Mouse (Mus musculus) fibroblast of lung, adult 2 months (primary cell): ENCODE measurements around the gene Aqp3.

Experiments used
- DNase-seq: peaks from one replicate; pipeline ENCODE4 v3.0.0-alpha.2; 2011; ENCODE audit warnings: low read depth

Gene Aqp3

DNA sequence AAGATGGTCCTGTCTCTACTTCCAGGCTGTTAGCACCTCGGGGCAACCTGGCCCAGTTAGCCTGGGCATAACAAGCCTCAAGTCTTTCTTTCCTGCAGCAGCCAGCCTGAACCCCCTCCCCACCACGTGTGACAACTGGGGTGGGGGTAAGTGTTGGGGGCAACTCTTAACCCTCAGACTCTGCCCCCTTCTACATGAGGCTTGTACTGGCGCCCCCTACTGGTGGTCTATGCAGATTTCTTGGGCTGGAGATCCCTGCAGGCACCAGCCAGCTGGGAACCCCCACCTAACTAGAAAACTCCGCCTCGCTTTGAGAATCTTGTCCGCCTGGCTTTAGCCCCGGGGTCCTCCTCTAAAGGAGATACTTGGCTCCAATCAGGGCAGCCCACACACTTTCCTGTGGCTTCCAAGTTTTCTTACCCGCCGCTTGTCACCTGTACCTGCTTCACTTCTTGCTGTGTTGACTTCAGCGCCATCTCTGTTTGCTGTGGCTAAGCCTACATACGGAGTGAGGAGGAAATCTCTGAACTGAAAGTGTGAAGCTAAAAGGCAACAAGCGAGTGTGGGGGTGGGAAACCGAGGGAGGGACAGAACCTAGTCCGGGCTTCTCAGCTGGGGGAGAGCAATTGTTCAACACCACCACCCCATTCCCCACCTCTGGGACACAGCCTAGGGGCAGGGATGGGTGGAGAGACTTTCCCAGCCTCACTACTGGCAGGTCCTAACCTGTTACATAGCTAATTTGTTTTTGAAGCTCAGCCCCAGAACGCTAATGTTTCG is 33.9 kb downstream of the Aqp3 start:
- DNase-seq = no peak

DNA sequence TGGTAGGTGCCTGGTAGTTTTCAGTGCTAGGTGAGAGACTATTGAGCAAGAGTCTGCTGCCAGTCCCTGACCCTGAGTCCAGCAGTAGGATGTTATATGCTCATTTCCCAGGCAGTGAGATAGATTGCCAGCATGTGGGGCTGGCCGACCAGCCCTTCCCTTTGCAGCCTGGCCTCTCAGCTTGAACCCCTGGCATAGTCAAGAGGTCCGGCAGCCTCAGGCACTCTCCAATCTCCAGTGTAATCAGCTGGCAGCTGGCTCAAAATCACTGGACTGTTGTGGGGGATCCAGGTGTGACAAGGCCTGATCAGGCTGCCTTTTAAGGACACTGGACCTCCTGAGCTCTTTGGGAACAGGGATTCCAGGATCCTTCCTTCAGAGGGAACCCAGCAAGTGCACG is 34.6 kb downstream of the Aqp3 start:
- DNase-seq = no peak

DNA sequence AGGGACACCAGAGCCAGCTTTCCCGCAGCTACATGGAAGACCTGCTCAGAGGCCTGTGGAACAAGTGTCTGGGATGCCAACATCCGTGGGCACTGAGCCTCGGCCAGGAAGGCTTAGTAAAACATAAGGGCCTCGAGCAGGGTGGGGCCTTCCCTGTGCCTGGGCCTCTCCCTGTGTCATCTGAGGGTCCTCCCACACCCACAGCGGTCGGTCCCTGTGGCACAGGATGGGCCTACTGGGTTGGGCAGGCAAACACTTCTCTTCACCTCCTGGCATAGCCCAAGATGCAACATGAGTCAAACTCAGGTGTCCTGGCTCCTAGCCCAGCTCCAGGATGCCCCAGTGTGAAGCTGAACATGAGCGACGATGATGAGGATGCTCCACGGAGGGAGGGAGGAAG is 40.6 kb downstream of the Aqp3 start:
- DNase-seq = no peak

DNA sequence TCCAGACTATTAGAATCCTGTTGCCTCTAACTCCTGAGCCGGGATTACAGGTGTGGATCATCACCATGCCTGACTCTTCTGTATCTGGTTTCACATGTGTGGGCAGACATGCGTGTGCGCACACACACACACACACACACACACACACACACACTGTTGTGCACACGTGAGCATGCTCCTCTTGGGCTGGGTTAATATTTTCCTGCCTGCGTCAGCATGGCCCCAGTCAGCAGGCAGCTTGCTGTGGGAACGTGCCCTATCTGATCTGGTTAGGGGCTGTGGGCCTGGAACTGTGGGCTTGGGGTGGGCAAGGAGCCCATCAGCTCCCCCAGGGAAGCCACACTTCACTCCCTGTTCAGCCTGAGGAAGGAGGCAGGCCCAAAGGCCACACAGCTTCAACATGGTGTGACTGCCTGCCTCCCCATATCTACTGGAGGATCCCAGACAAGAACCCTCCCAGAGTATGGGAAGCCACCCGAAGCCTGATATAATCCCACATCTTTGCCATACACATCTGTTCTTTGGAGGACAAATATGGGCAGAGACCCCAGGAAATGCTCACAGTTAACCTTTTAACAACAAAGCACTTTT is 41.1 kb downstream of the Aqp3 start:
- DNase-seq = no peak

DNA sequence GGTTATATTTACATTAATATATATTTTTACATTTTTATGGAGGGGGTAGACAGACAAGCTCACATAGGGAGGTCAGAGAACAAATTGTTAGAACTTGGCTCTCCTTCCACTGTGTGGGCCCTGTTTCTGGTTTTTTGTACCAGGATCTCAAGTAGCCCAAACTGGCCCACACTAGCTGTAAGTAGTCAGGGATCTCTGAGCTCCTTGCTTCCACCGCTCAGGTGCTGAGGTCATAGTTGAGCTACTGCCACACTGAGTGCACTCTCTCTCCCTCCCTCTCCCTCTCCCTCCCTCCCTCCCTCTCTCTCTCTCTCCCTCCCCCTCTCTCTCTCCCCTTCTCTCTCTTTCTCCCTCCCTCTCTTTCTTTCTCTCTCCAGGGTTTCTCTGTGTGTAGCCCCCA is 41.7 kb downstream of the Aqp3 start:
- no peak for DNase-seq

DNA sequence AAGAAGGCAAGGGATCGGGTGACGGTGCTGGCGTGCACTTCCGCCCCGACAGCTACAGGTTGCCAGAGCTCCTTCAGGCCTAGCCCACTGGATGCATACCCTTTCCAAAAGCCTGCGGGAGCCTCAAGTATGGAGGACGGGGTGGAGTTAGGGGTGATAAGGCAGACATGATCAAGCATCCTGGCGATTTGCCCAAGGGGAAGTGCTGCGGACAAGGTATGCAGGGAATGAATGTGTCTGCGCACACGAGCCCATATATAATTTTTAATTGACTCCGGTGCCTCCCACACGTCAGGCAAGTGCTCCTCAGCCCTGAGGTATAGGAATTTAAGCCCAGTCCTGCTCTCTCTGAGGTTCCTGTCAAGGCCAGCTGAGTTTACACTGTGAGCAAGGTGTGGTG is 42.9 kb downstream of the Aqp3 start:
- DNase-seq = no peak

DNA sequence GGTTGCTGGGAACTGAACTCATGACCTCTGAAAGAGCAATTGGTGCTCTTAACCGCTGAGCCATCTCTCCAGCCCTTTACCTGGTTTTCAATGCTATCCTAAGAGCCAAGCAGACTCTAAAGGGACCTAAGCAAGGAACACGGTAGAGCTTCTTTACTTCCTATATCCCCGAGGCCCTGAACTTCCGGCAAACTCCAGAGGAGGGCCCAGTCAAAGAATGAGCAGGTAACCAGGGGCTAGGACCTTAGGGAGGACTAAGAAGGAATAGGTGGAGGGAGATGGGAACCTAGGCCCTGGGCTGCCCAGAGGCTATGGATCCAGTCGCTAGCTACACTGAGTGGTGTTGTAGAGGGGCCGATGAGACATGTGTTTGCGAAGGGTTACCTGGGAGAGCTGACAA is 46.2 kb downstream of the Aqp3 start:
- no peak for DNase-seq

DNA sequence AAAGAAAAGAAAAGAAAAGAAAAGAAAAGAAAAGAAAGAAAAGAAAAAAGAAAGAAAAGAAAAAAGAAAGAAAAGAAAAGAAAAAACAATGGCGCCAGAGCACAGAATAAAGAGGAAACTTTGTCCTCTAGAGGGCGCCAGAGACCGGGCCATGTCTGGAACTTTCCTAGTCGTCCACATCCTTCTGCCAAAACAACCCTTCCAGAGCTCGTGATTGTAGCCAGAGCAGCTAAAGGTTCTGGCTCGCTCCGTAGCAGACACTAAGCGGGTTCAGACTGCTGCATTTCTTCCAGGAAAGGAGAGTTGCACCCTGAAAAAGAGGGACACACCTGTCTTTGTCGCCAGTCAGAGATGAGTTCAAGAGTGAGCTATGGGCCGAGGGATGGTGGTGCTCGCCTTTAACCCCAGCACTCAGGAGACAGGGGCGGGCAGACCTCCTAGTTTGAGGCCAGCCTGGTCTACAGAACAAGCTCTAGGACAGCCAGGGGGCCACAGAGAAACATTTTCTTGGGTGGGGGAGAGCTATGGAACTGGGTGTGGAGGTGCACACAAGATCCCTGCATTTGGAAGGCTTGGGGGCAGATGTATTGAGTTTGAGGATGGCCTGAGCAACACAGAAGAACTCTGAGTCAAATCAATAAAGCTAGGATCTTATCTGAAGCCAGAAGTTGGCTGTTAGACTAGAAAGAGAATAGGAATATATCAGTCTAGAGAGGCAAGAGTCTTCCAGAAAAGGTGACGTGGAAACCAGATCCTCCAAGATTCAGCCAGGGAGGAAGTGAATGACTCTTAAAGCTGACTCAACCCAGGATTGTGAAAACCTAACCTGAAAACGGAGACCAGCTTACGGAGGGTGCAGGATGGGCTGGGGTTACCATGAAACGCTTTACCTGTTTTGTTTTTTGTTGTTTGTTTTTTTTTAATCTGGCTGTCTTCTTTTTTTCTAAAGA is 47.0 kb downstream of the Aqp3 start:
- DNase-seq = peak; percentile 62

DNA sequence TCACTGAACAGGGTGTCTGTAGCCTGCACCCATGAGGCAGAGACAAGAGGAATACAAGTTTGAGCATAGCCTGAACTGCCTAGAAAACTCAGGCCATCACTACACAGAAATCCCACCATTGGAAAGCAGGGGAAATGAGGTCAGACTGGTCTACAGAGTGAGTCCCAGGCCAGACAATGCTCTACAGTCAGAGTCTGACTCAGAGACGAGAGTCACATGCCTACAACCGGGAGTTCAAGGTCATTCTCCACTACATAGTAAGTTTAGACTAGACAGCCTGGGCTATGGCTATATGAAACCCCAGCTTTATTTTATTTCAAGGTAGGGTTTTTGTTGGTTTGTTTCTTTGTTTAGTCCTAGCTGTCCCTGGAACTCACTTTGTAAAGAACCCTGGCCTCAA is 49.1 kb downstream of the Aqp3 start:
- DNase-seq = peak; percentile 53

DNA sequence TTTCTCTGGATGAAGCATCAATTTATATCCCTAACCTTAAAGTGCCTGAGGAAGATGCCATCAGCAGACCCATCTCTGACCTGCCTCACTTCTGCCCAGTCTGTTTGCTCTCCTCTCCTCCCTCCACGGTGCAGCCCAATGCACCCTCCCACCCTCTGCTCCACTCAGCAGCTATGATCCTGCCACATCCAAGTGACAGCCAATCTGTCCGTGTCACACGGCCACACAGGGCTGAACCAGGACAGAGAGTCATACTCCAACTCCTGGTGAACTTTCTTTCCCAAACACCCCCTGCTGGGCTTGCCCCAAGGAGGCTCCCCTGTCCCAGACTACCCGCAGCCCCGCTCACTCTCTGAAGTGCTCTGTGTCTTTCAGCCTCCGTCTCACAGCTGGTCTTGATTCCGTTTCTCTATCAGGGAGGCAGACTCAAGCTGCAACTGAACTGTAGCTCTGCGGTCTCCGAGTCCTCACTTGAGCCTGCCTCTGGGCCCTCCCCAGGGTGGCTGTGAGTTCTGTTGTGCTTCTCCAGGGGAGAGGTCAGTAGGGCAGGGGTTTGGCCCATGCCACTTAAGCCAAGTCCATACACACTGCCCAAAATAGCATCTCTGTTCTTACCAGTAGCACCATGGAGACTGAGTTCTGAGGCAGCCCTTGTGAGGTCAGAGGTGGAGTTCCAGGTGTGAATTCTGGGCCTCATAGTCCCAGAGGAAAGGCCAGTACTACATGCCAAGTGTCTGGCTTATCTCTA is 50.3 kb downstream of the Aqp3 start, which contains the start of gene Aqp7:
Gene Aqp7, minus strand, starts transcription at position 616 of the 748 bp plus-strand sequence.
- DNase-seq = no peak

DNA sequence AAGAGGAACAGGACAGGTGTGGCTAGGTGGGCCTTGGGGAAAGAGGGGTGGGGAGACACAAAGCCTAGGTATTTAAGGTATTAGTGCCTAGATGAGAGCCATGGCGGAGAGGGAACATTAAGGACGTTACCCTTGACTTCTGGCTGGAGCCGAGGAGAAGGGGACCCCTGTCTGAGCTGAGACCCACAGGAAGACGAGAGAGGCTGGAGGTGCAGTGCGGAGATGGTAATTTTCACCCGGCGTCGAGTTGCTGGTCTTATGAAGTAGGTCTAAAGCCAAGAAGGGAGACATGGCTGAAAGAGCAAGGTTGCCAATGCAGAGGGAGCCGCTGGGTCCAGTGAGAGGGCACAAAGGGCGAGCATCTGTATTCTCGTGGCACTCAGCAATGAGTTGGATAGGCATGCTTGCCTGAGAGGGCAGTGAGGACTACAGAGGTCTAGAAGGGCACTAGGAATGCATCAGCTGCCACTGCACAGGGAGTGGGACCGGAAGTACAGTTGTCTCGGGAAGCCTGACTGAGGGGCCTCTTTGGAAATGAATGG is 51.7 kb downstream of the Aqp3 start:
- no peak for DNase-seq

DNA sequence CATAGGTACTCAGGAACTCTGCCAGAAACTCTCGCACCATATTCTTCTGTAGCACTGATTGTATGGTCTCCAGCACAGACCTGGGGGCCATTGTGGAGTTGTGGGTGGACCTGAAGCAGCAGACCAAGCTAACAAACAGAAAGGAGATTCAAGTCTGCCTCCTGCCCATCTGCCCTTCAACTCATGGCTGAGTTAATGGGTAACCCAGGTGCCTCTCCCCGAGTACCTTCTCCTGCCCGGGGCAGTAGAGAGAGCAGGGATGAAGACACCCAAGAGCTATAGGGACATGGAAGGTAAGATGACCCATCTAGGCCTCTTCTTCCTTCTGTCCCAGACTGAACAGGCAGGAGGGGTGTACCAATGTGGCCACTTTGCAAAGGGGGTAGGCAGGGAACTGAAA is 52.7 kb downstream of the Aqp3 start:
- no peak for DNase-seq

DNA sequence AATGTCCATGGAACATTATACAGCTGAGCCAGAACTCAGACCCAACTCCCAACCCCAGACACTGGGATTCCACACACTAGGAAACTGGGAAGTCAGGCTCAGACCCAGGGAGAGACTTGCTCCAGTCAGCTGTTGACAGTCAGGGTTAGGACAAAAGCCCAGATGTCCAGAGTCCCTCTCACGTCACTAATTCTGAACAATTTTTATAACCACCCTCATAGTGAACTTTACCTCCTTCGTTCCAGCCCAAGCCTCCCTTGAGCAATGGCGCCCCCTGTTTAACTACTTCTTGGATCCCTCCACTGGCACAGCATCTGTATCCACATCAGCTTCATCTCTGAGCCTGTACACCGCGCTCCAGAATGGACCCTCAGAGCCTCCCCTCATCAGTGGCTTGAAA is 54.0 kb downstream of the Aqp3 start:
- DNase-seq = no peak

DNA sequence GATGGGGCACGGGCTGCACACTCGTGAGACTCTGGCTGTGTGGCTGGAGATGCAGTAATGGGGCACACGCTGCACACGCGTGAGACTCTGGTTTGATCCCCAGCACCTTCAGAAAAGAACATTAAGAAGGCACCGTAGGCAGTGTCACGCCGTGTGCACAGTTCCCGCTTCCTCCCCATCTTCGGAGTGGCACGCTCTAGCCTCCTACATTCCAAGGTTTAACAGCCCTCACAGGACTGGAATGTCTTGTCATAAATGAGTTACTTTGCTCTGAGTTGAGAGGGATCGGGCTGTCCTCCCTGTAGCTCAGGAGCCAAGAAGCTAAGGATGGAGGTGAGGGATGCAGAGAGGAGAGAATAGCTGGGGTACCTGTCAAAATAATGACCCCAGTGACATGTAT is 55.1 kb downstream of the Aqp3 start:
- DNase-seq = no peak
